Mouse (Mus musculus) embryonic fibroblast, embryonic 13.5 days (primary cell): ENCODE results near the gene Inmt. TPM values are rescaled to one million over a fixed set of nuclear protein-coding genes. Genes with fewer than 3 reads are reported as not detected.
"Not testable (repeated sequence)": the region's sequence is repeated elsewhere in the genome, so short reads cannot be mapped to it uniquely, and the experiment has no call there.

ENCODE experiments used
- H3K27ac ChIP-seq: 2 replicates; pipeline ENCODE4 v1.5.1; 2012; ENCODE audit warnings: low read length, control low read depth, inconsistent platforms; ENCODE audit not compliant: insufficient read depth
- H3K4me1 ChIP-seq: 2 replicates; pipeline ENCODE4 v1.6.1; 2011; ENCODE audit warnings: low read length; ENCODE audit not compliant: control insufficient read depth, insufficient read depth
- H3K4me3 ChIP-seq: 2 replicates; pipeline ENCODE4 v1.5.1; 2011; ENCODE audit warnings: mild to moderate bottlenecking, control low read depth, low read length; ENCODE audit not compliant: insufficient read depth
- CTCF ChIP-seq: IDR thresholded peaks from 2 replicates; pipeline ENCODE4 v1.5.1; 2011; ENCODE audit warnings: mild to moderate bottlenecking, control low read depth, low read length, moderate library complexity, borderline replicate concordance; ENCODE audit not compliant: insufficient read depth
- POLR2A ChIP-seq: IDR thresholded peaks from 2 replicates; pipeline ENCODE4 v1.6.1; 2011; ENCODE audit warnings: low read depth, mild to moderate bottlenecking, control low read depth, low read length, moderate library complexity
- polyA plus RNA-seq: library from polyadenylated mRNA; stranded (reverse); fragments of >200 nt; gene quantifications from 2 replicates; pipeline ENCODE4 v1.2.4, GENCODE M21; 2011; ENCODE audit warnings: low read depth; ENCODE audit not compliant: missing spikeins, insufficient read length

The Inmt gene
- polyA plus RNA-seq, 1 experiment: not detected

- Histone ChIP-seq H3K4me3 (no peak overlapping the region), H3K27ac (no peak overlapping the region), H3K4me1 (no peaks in the 10 kb centered on the region)
- TF ChIP-seq POLR2A (no peak), CTCF (no peak)
These were observed 18.3 kb upstream of the Inmt start for GRCm38 (mm10) chr6:55193171-55193570.

GRCm38 (mm10) chr6:55191537-55191936, 16.7 kb upstream of the Inmt start:
- H3K4me3 ChIP-seq: no peak overlapping the region
- TF ChIP-seq CTCF (no peak), POLR2A (no peak)
- H3K27ac ChIP-seq: no peak overlapping the region
- no peaks in the 10 kb centered on the region for H3K4me1 ChIP-seq

- no peak for TF ChIP-seq CTCF
- TF ChIP-seq POLR2A: no peak
- Histone ChIP-seq H3K4me3 (no peak overlapping the region), H3K27ac (no peak overlapping the region), H3K4me1 (no peaks in the 10 kb centered on the region)
These were observed 14.6 kb upstream of the Inmt start for GRCm38 (mm10) chr6:55189406-55189805.

GRCm38 (mm10) chr6:55187827-55188226, 13.0 kb upstream of the Inmt start:
- not testable (repeated sequence) for H3K4me1 ChIP-seq, H3K4me3 ChIP-seq, H3K27ac ChIP-seq

- Histone ChIP-seq H3K4me1 (no peaks in the 10 kb centered on the region), H3K27ac (no peak overlapping the region), H3K4me3 (no peak overlapping the region)
- no peak for TF ChIP-seq POLR2A
- no peak for TF ChIP-seq CTCF
These were observed 8.0 kb upstream of the Inmt start for GRCm38 (mm10) chr6:55182655-55183430.

- no peak overlapping the region for H3K4me3 ChIP-seq
- no peak for TF ChIP-seq CTCF
- no peak for TF ChIP-seq POLR2A
- H3K27ac ChIP-seq: no peak overlapping the region
- H3K4me1 ChIP-seq: no peaks in the 10 kb centered on the region
These were observed 4.7 kb upstream of the Inmt start for GRCm38 (mm10) chr6:55179560-55179959.

- Histone ChIP-seq H3K4me3 (no peak overlapping the region), H3K27ac (no peak overlapping the region), H3K4me1 (no peaks in the 10 kb centered on the region)
- TF ChIP-seq POLR2A (no peak), CTCF (no peak)
These were observed 2.4 kb upstream of the Inmt start for GRCm38 (mm10) chr6:55177060-55177732.

- Histone ChIP-seq H3K27ac (no peak overlapping the region), H3K4me3 (no peak overlapping the region), H3K4me1 (no peaks in the 10 kb centered on the region)
- TF ChIP-seq POLR2A (no peak), CTCF (no peak)
These were observed 1.0 kb upstream of the Inmt start for GRCm38 (mm10) chr6:55175892-55176291.

- no peak overlapping the region for H3K27ac ChIP-seq
- no peak for TF ChIP-seq POLR2A
- H3K4me1 ChIP-seq: no peaks in the 10 kb centered on the region
- no peak overlapping the region for H3K4me3 ChIP-seq
These were observed 613 bp upstream of the Inmt start for GRCm38 (mm10) chr6:55175456-55175855.

- Histone ChIP-seq H3K4me1 (no peaks in the 10 kb centered on the region), H3K4me3 (no peak overlapping the region), H3K27ac (no peak overlapping the region)
- TF ChIP-seq POLR2A (no peak), CTCF (no peak)
These were observed 898 bp downstream of the Inmt start for GRCm38 (mm10) chr6:55173941-55174349.

GRCm38 (mm10) chr6:55173171-55173570, 1.7 kb downstream of the Inmt start:
- TF ChIP-seq CTCF: no peak
- no peak for TF ChIP-seq POLR2A
- no peak overlapping the region for H3K27ac ChIP-seq
- H3K4me1 ChIP-seq: no peaks in the 10 kb centered on the region
- no peak overlapping the region for H3K4me3 ChIP-seq
